Mouse (Mus musculus): ENCODE measurements at regions not wholly inside any gene's neighbourhood (a gene's known extent, or its start where the extent isn't known, plus 50 kb on each side); places are given as distances from the start of the nearest gene placed in this dataset.

GRCm38 (mm10) chr5:51763599-51763998, 196.1 kb upstream of the Ppargc1a start:
- no peak for DNase-seq (ENCODE audit: low read depth, low spot score)

GRCm38 (mm10) chr5:51762352-51762751, 194.8 kb upstream of the Ppargc1a start:
- no peak for DNase-seq (ENCODE audit: low read depth, low spot score)

GRCm38 (mm10) chr5:51758289-51758688, 190.8 kb upstream of the Ppargc1a start:
- no peak for DNase-seq (ENCODE audit: low read depth, low spot score)

GRCm38 (mm10) chr5:51757864-51758263, 190.3 kb upstream of the Ppargc1a start:
- DNase-seq (ENCODE audit: low read depth, low spot score), result no peak

- no peak for DNase-seq (ENCODE audit: low read depth, low spot score)
Observed at GRCm38 (mm10) chr5:51752024-51752423, 184.5 kb upstream of the Ppargc1a start.

GRCm38 (mm10) chr5:51750456-51750855, 182.9 kb upstream of the Ppargc1a start:
- no peak for DNase-seq (ENCODE audit: low read depth, low spot score)

- DNase-seq (ENCODE audit: low read depth, low spot score), result no peak
Observed at GRCm38 (mm10) chr5:51740893-51741292, 173.4 kb upstream of the Ppargc1a start.

- no peak for DNase-seq (ENCODE audit: low read depth, low spot score)
Observed at GRCm38 (mm10) chr5:51730241-51730640, 162.7 kb upstream of the Ppargc1a start.

- no peak for DNase-seq (ENCODE audit: low read depth, low spot score)
Observed at GRCm38 (mm10) chr5:51729771-51730170, 162.2 kb upstream of the Ppargc1a start.

- DNase-seq (ENCODE audit: low read depth, low spot score), result no peak
Observed at GRCm38 (mm10) chr5:51726762-51727161, 159.2 kb upstream of the Ppargc1a start.

GRCm38 (mm10) chr5:51718911-51719310, 151.4 kb upstream of the Ppargc1a start:
- DNase-seq (ENCODE audit: low read depth, low spot score), result no peak

GRCm38 (mm10) chr5:51718451-51718850, 150.9 kb upstream of the Ppargc1a start:
- DNase-seq (ENCODE audit: low read depth, low spot score), result no peak

- DNase-seq (ENCODE audit: low read depth, low spot score), result no peak
Observed at GRCm38 (mm10) chr5:51711860-51712560, 144.5 kb upstream of the Ppargc1a start.

- no peak for DNase-seq (ENCODE audit: low read depth, low spot score)
Observed at GRCm38 (mm10) chr5:51710664-51711063, 143.1 kb upstream of the Ppargc1a start.

- DNase-seq (ENCODE audit: low read depth, low spot score), result no peak
Observed at GRCm38 (mm10) chr5:51709447-51709991, 142.0 kb upstream of the Ppargc1a start.

GRCm38 (mm10) chr5:51679884-51680283, 112.4 kb upstream of the Ppargc1a start:
- no peak for DNase-seq (ENCODE audit: low read depth, low spot score)

GRCm38 (mm10) chr5:51671190-51671589, 103.7 kb upstream of the Ppargc1a start:
- no peak for DNase-seq (ENCODE audit: low read depth, low spot score)

GRCm38 (mm10) chr5:51665241-51665640, 97.7 kb upstream of the Ppargc1a start:
- DNase-seq (ENCODE audit: low read depth, low spot score), result no peak

GRCm38 (mm10) chr5:51658232-51658896, 90.8 kb upstream of the Ppargc1a start:
- no peak for DNase-seq (ENCODE audit: low read depth, low spot score)

- DNase-seq (ENCODE audit: low read depth, low spot score), result no peak
Observed at GRCm38 (mm10) chr5:51653507-51653906, 86.0 kb upstream of the Ppargc1a start.

- no peak for DNase-seq (ENCODE audit: low read depth, low spot score)
Observed at GRCm38 (mm10) chr5:51624400-51624799, 56.9 kb upstream of the Ppargc1a start.
